Mouse (Mus musculus) E14TG2a.4 (cell line): ENCODE results near the gene Plekhh3.
A peak's percentile ranks its signal among the peaks of the same experiment; 100 is the strongest.

ENCODE experiments used
- CTCF ChIP-seq: conservative IDR thresholded peaks from 2 replicates; pipeline ENCODE4 v1.5.1; 2014; ENCODE audit warnings: low read length
- NANOG ChIP-seq: IDR thresholded peaks from 2 replicates; pipeline ENCODE4 v1.6.1; 2014; ENCODE audit warnings: borderline replicate concordance, low read length, mixed read lengths
- POU5F1 ChIP-seq: IDR thresholded peaks from 2 replicates; pipeline ENCODE4 v1.6.1; 2014; ENCODE audit warnings: low read length, borderline replicate concordance

GRCm38 (mm10) chr11:101127075-101127474 is 44.1 kb downstream of the Plekhh3 start:
- TF ChIP-seq CTCF: peak; percentile 34
- no peak for TF ChIP-seq NANOG
- TF ChIP-seq POU5F1: no peak
